Mouse (Mus musculus) ES-Bruce4 (cell line): ENCODE data around the gene Fndc4.

Experiments
- CTCF ChIP-seq: IDR thresholded peaks from one replicate; pipeline ENCODE4 v1.8.1; 2011; ENCODE audit warnings: low read depth, low read length
- POLR2A ChIP-seq: IDR thresholded peaks from one replicate; pipeline ENCODE4 v1.8.1; 2011; ENCODE audit warnings: low read length; ENCODE audit not compliant: insufficient read depth

- TF ChIP-seq POLR2A (no peak), CTCF (no peak)
These were observed 42.1 kb downstream of the Fndc4 start for GRCm38 (mm10) chr5:31253806-31254205.
